Mouse (Mus musculus) c-Kit-positive CD71-negative TER-119-negative erythroid progenitor cells, embryonic 14.5 days (primary cell): Measurements from ENCODE around the gene Wnt7b.

Experiments used
- DNase-seq: peaks from one replicate; pipeline ENCODE4 v3.0.0-alpha.2; 2013; ENCODE audit warnings: low read depth

Gene Wnt7b

GRCm38 (mm10) chr15:85569995-85570734, 12.1 kb downstream of the Wnt7b start:
- DNase-seq = no peak

- no peak for DNase-seq
Measured at GRCm38 (mm10) chr15:85569167-85569797, 13.0 kb downstream of the Wnt7b start.

DNA sequence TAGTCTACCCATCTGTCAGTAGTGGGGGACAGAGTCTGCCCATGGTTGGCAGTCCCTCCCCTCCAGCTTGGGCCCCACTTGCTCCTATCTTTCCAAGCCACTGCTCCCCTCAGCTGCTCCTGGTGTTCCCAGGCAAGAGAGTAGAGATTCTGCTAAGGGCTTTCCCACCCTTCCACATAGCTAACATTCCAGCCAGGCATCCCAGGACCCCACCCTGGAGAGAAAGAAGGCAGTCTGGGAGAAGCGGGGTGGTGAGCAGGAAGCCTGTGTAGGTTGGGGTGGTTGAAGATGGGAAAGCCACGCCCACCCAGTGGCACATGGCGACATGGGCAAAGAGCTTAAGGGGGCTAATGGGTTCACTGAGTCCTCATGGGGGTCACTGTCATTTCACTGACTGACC, 13.9 kb downstream of the Wnt7b start:
- DNase-seq = no peak

DNA sequence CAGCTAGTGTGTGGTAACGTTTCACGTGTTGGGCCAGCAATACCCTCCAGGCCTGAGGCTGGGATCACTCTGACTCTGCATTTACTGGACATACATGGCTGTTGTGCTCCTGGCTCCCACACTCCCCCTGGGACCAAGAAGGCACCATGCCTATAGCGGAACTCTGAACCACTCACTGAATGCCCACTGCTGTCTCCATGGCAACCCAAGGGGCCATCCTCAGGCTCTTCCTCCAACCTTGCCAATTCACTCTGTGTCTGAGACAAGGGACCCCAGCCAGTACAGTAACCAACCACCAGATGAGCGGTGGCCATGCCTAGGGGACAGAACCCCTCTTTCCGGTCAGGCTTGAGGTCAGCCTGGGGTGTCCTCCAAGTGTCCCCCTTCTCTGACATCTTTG, 17.3 kb downstream of the Wnt7b start:
- DNase-seq = no peak

DNA sequence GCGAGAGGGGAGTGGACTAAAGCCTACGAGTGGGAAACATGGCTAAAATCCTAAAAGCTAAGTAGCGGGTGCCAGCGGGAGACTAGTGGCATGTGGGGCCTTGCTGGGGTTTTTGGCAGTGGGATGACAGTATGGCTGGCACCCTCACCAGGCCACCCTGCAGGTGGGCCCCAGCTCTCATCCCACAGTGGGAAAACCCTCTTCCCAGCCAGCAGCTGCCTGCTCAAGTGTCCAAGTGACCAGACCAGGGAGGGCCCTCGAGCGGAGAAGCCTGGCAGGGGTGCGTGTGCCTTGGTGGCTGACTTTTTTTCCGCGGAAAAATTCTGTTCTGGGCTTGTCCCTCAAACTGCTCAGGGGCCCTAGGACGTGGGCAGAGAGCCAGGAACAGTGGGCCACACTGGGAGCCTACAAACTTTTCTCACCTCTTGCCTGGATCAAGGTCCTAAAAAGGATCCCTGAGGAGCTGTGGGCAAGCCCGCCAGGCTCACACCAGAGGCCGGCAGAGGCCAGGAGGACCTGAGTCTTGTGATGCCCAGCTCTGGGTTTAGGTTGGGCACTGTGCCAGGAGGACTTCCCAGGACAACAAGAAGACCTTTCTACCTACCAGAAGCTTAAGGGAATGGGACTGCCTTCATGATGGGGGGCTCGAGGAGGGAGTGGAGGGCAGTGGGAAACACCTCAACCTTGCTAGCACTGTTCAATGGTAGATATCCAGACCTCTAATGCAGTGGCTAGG, 18.1 kb downstream of the Wnt7b start:
- no peak for DNase-seq

- DNase-seq = no peak
Measured at GRCm38 (mm10) chr15:85561953-85562352, 20.3 kb downstream of the Wnt7b start.

DNA sequence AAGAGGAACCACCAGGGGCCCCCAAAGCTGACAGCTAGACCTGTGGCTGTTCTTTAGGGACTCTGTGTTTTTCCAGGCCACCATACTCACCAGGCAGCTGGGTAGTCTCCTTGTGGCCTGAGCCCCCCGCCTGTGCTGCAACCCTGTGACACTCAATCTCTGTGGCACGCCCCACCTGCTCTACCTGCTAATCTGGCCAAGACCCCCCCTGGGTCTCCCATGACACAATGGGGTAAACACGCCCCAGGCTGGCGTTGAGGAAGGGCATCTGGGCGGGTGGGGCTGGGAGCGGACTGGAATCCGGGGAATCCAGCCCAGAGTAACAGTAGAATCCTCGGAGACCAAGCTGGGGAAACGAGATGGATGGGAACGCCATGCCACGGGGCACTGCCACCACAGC, 21.4 kb downstream of the Wnt7b start:
- DNase-seq = no peak

DNA sequence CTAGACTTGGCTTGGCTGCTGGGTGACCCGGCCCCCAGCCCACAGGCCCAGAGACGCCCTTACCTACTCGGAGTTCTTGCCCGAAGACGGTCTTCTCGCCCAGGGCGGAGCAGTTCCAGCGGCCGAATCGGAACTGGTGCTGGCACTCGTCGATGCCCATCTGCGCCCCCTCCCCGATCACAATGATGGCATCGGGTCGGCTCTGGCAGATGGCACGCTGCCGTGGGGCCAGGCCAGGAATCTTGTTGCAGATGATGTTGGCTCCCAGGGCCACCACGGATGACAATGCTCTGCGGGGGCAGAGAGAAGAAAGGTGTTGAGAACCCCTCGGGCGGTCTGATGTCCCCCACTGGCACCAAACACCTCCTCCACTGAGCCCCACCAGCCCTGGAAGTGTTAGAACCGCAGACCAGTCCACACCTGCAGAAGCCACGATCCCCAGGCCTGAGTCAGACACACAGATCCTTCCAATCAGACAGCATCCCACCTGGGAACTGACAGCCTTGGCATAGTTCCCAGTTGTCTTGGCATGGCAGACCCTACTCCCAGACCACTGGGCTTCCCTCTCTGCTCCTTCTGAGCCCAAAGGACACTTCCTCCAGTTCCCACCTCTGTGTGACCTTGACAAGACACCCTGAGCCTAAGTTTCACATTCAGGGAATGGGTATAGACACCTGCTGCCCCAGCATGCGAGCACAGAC, 23.3 kb downstream of the Wnt7b start:
- no peak for DNase-seq

DNA sequence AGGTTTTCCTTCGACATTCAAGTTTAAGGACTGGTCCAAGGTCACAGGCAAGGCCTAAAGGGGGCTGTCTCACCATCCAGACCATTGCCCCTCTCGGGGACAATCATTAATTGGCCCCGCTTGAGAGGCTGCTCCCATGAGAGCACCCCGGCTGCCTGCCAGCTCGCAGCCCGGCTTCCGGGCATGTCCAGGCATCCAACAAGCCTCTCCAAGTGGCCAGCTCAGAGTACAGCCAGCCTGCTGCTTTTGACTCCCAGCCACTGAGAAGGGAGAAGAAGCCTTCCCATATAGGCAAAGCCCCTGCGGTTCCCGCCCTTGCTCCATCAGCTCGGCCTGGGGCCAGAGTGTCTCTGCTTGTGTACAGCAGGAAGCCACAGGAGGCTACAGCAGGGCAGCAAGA, 26.5 kb downstream of the Wnt7b start:
- DNase-seq = no peak

DNA sequence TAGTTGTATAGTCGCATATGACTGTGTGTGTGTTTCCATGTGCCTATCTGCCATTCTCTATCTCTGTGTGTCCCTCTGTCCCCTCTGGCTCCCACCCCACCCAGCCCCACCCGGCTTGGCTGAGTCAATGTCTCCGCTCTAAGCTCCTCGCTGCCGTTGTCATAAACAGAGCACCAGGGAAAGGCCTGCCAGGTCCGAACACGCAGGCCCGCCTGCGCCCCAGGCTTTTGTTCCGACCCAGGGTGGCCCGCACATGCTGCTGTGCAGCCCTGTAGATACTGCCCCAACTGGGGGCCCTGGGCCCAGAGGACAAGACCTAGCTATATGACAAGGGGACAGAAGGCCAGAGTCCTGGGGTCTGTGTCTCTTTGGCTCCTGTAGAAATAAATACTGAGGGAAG, 28.9 kb downstream of the Wnt7b start:
- no peak for DNase-seq

- DNase-seq = no peak
Measured at GRCm38 (mm10) chr15:85546500-85546899, 35.8 kb downstream of the Wnt7b start.

DNA sequence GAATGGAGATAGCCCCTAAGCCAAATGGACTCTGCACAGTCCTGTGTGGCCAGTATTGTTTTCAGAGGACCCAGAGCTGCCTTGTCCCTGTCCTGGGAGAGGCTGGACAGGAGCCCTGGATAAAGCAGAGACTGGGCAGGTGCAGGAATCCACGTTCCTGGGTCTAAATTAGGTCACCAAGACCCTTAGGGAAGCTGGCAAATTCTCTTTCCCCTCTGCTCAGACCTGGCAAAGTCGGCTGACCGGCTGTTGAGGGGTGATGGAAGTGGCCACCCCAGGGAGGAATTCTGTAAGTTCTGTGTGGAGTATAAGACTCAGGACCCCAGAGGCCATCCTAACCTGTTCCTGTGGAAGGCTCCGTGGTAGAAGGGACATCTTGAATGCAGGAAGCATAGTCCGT, 36.9 kb downstream of the Wnt7b start:
- no peak for DNase-seq

GRCm38 (mm10) chr15:85538170-85538569, 44.1 kb downstream of the Wnt7b start:
- DNase-seq = no peak

- DNase-seq = no peak
Measured at GRCm38 (mm10) chr15:85537151-85537550, 45.1 kb downstream of the Wnt7b start.

DNA sequence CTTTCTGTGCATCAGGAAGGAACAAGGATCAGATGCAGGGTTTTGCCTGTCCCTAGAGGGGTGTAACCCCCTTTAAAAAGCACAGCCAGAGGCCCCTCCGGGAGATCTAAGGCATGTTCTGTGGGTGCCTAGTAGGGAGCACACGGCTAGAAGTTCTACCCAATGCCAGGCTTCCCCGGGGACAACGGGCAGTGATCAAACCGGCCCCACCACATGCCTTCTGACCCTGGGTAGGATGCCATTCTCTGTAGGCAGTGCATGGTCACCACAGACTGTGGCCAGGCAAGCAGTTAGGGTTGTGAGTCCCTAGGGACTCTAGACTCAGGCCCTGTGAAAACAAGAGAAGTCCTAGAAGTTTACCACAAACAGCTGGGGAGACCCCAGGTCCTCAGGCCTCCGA, 47.6 kb downstream of the Wnt7b start:
- DNase-seq = no peak

- no peak for DNase-seq
Measured at GRCm38 (mm10) chr15:85534215-85534614, 48.1 kb downstream of the Wnt7b start.

GRCm38 (mm10) chr15:85532063-85532462, 50.2 kb downstream of the Wnt7b start:
- DNase-seq = no peak

DNA sequence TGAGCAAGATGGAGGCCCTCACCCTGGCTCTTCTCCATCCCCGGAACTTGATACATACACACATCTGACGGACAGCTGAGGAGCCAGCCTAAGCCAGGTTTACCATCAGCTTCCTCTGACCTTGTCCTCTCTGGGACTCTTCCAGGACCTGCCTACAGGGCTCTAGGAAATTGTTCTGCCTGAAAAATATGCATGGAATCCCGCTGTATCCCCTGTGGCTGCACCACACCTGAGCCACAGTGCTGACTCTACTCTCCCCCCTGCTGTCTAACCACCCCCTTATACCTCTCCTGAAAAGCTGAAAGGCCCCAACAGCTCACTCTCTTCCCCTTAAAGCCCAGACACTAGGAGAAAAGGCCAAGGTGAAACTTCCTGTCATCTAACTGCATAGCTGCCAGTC, 52.4 kb downstream of the Wnt7b start:
- DNase-seq = no peak

- no peak for DNase-seq
Measured at GRCm38 (mm10) chr15:85524404-85524950, 57.8 kb downstream of the Wnt7b start.

- no peak for DNase-seq
Measured at GRCm38 (mm10) chr15:85523173-85523991, 58.9 kb downstream of the Wnt7b start.

DNA sequence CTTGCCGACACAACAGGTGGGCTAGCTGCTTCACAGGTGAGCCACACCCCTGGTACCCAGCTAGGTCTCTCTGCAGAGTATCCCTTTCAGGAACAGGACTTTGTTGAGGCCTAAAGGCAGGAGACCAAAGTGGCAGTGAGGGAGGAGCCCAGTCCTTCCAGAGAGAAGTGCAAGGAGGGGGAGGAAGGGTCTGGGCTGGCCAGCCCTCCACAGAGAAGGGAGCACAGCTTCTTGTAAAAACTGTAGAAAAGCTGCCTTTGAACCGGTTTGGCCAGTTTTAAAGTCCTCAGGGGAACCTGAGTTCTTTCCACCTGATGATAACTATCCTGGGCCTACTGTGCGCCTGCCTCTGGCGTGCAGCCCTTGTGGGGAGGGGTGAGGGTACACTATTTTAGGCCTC, 62.8 kb downstream of the Wnt7b start:
- DNase-seq = no peak
